Mouse (Mus musculus) right cerebral cortex, postnatal 14 days (tissue): ENCODE measurements around the gene Tmsb15a.
"Not testable (repeated sequence)": the region's sequence is repeated elsewhere in the genome, so short reads cannot be mapped to it uniquely, and the experiment has no call there.

Source experiments
- DNase-seq: peaks from one replicate; pipeline ENCODE4 v3.0.0; 2022

Tmsb15a gene

DNA sequence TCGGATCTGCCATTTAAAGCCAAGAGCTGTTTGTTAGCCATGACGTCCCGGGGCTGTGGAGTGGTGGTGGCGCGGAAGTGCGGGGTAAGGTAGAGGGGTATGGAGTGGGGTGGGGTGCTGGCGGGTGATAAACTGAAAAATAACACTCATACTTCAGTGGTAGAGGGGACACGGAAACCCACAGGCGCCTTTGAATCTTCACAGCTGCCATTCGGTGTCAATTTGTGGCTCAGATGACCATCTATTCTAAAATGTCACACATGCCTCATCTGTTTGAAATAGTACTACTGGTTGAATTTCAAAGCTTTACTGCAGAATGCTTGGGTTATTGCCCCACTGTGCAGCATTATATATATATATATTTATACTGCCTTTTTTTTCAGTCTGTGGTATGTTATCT, at the start of gene Tmsb15a:
Tmsb15a (minus strand) TSS at position 101 of the 400 bp plus-strand sequence.
- DNase-seq: no peak

DNA sequence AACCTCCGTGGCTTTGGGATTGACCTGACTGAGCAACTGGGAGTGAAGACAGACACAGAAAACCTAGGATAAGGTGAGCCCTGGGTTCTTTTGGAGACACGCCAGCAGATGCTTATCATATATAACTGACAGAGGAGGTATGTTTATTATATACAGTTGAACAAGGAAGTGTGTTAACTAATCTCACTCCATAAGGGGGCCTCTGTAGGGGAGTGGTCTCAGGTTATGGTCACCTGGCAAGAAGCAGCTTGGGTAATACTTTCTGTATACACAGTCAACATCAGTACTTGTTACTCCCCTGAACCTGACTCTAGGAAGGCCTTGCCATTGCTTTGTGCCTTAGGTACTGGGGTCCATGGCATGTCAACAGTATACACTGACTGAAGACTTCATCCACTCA, 43.5 kb upstream of the Tmsb15a start:
- no peak for DNase-seq

DNA sequence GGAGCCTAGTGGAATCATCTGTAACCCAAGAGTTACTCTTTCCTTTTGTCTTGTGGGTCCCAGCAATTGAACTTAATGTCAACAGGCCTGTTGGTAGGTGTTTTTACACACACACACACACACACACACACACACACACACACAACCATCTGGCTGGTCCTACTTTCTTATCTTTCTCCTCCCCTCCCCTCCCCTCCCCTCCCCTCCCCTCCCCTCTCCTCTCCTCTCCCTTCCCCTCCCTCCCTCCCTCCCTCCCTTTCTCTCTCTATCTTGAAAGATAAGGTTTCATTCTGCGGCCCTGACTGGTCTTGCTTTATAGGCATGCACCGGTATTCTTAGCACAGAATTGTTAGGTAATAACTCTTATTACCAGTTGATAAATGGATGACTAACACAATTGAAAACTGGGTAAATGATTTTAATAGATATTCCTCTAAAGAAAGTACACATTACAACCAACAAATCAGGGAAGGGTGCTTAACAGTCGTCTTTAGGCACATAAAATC, 43.0 kb upstream of the Tmsb15a start:
- no peak for DNase-seq

DNA sequence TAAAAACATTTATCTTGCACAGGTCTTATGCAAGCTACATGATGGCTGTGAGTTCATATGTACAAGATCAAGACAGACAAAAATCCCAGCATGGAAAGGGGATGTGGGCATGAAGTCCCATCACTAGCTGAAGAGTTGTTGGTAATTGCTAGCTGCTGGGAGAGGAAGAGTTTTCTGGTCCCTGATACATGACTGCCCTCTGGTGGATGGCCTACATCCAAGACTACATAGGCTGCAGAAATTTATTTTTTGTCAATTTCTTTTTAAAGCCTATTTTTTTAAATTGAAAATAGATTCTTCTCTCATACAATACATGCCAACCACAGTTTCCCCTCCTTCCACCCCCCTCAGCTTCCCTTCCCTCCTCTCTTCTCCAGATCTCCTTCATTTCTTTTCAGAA, 36.6 kb upstream of the Tmsb15a start:
- peak; percentile 47 for DNase-seq

DNA sequence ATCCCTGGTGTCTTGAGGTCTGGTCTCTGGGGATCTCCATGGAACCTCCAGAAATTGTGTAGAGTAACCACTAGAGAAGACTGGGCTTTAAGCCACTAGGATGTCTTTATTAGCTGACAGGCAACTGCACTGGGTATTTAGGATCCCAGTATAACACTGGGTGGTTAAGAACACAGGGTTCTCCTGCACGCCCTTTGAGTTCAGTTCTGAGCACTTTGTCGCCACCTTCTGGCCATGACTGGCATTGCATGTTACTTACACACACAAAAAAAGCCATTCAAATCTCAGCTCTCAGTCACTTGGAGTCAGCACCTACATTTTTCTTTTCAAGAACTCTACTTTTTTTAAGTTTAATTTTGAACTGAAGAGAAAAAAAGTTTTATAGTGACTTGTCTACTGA, 27.8 kb upstream of the Tmsb15a start:
- peak; percentile 69 for DNase-seq

DNA sequence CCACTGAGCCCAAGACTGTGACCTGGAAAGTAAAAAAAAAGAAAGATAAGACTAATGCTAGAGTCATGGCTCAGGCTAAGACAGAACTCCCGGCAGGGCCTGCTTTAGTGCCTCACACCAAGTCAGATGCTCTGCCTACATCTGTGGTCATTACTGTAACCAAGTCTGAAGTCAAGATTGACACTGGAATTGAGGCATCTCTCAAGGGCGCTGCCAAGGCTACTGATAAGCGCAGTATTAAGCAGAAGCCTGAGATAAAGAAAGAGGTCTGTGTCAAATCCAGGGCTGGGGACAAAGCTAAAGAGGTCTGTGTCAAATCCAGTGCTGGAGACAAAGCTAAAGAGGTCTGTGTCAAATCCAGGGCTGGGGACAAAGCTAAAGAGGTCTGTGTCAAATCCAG, 20.3 kb upstream of the Tmsb15a start:
- not testable (repeated sequence) for DNase-seq

DNA sequence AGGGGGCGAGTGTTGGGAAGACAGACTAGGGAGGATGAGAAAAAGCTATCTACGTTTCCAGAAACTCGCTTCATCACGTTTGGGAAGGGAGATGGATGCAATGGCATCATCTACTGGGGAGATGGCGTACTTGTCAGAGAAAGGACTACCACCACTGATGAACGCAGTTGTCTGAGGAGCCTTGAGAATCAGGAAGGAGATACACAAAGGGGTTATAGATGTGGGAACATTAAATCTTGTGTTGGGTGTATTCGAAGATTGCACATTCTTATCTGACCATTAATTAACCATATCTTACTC, 17.9 kb upstream of the Tmsb15a start:
- no peak for DNase-seq

DNA sequence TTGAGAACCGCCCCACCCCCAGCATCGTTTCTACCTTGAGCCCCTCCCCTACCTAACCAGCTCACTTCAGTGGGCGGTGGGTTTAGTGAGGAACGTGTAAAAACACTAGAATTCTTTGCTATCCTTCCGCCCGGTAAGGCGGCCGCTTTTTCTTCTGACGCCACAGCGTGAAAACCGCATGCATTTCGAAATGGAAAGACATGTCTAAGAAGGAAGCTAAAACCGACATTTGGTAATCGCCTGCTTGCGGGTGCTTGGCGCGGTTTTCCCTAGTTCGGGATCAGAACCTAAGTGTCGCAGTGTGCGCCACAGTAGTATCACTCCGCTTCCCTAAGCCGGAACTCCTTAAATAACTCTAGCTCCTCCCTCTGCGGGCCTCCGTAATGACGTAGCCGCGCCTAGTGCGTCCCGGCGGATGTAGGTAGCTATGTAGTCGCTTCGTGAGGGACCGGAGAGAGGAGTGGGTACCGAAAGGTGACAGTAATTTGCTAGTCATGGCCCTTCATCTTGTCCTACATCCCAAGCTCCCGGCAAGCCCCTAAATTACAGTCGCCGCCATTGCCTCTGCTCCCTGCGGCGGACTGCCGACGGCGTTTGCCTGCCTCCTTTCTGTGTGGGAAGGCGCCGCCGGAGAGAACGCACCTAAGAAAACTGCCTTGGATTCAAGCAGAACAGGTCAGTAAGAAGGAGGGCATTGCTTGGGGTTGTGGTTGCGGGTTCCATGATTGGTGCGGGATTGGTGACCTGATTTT, 17.4 kb upstream of the Tmsb15a start, which contains the start of the genes Armcx5 and Gprasp1:
Armcx5 (plus strand) TSS at position 430 of the 752 bp plus-strand sequence.
Gprasp1 (plus strand) TSS at position 430 of the 752 bp plus-strand sequence.
- peak; percentile 80 for DNase-seq

DNA sequence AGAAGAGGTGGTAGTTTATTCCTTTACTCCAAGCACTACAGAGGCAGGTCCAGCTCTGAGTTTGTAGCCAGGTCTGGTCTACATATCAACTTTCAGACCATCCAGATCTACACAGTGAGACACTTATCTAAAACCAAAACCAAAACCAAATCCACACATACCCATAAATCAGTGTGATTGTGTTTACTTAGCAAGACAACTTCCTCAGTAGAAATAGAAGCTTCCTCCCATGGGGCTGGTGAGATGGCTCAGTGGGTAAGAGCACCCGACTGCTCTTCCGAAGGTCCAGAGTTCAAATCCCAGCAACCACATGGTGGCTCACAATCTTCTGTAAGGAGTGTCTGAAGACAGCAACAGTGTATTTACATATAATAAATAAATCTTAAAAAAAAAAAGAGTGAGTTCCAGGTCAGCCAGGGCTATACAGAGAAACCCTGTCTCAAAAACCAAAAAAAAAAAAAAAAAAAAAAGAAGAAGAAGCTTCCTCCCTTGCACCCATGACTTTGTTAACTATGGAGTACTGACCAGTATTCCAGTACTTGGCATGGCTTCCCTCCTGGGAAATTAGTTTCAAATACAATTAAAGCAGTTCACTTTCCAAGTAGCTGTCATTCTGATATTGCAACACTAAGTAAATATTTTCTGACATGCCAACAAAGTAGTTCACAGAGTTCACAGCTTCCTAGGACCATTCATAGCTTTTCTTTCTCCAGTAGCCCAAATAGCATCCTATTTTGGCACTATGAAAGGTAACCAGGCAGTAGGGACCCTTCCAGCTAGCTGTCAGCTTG, 13.9 kb upstream of the Tmsb15a start:
- no peak for DNase-seq

DNA sequence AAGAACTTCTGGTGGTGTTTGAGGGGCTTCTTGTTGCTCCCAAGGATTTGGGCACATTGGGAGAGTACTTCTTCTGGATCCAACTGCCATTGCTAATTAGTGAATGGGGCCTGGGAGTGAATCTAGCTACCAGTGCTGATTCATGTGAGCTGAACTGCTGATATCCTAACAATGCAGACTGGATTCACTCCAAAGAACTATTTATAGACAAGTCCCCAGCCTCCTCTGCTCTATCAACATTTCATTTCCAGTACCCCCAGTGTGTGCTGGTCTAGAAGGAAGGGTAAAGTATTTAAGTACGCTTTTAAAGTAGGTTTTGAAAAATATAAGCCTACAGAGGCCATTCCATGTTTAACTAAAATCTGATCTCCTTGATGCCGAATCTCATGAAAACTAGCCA, 12.2 kb downstream of the Tmsb15a start:
- DNase-seq: no peak

DNA sequence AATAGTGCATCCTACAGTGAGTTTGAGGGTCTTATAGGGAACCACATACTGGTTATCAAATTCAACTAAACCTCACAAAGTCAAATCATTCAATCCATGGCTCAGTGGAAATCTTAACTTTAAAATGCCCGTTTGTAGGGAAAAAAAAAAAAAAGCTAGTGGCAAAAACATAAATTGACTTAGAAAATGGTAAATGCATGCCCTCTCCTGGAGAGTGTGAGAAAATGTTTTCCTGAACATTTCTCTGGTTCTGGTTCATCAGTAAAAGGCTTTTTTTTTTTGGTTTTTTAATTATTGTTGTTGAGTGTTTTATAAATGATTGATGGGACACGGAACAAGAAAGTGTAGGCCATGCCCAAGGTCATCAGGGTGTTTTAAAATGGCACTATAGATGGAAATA, 20.7 kb downstream of the Tmsb15a start:
- DNase-seq: no peak

DNA sequence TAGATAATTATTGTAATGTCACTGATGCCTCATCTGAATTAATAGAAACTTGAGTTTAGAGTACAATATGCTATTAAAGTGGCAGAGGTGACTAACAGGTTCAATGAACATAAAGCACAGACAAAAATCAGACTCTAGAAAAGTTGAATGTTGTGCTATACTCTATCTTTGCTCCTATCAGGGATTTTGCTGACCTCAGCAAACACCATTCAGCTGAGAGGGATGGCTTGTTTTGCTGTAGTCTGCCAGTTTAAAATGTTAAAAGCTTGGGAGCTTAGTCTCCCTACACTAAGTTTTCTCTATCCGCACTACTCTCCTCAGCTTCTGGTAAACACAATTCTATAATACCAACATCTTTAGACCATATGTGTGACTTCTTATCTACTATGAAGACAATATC, 21.9 kb downstream of the Tmsb15a start:
- DNase-seq: no peak

DNA sequence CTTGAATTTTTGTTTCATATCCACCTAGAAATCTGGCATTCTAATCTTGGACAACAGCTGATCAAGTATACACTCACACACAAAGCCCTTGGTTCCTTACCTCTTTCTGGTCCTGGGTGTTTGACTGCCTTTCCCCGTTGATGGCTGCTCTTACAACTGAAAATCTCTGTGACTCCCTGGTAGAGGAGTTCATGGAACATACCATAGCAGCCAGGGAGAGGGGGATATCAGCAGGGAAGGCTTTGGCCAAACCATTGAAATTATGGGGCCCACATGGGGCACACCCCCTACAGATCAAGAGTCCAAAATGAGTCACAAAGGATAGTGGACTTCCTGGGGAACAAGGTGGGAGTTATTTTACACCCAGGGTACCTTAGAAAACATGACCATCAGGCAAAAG, 31.4 kb downstream of the Tmsb15a start, which contains the start of gene Tcp11x2:
Tcp11x2 (minus strand) TSS at position 158 of the 400 bp plus-strand sequence.
- no peak for DNase-seq

DNA sequence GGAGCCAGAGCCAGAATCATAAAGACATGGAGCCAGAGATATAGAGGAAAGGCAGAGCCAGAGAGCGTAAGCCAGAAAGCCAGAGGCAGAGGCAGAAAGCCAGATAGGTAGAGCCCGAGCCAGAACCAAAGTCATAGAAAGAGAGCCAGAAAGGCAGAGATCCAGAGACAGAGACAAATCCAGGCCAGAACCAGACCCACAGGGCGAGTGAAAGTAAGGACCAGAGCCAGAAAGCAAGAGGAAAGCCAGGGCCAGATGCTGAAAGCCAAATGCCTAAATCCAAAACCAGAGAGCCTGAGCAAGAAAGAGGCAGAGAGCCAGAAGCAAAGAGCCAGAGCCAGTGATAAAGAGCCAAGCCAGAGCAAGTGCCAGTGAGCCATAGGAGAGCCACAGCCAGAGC, 37.3 kb downstream of the Tmsb15a start:
- no peak for DNase-seq

DNA sequence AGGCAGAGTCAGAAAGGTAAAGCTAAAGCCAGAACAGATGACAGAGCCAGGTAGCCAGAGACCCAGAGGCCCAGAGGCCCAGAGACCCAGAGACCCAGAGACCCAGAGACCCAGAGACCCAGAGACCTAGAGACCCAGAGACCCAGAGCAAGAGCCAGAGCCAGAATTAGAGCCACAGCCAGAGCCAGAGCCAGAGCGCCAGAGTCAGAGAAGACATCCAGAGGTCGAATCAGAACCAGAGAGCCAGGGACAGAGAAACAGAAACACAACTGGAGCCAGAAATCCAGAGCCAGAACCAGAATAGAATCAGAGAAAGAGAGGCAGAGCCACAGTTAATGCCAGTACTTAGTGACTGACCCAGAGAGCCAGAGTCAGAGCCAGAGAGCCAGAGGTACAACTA, 43.2 kb downstream of the Tmsb15a start:
- DNase-seq: no peak
